Mouse (Mus musculus) inflammation-experienced regulatory T-cells, adult 6 months (primary cell): ENCODE results near the gene Svip. TPM values are rescaled to one million over a fixed set of nuclear protein-coding genes. Genes with fewer than 3 reads are reported as not detected.

ENCODE experiments used
- ATAC-seq: one replicate; pipeline ENCODE4 v1.8.0; 2017
- polyA plus RNA-seq, 3 experiments: library from polyadenylated mRNA; unstranded; fragments of 100-300 nt; shearing (Covaris generic); gene quantifications; one replicate each; pipeline ENCODE4 v1.2.1; 2017

Svip gene
- under 1 TPM; 0.23 to 0.47 (median 0.36) TPM for polyA plus RNA-seq

- ATAC-seq, result peak; percentile 92
These were observed at the start of gene Svip for GRCm38 (mm10) chr7:52005511-52006295. Gene Svip, minus strand, starts transcription at chr7:52006018.

- ATAC-seq, result no peak
These were observed 32.1 kb upstream of the Svip start for GRCm38 (mm10) chr7:52037600-52038582.

GRCm38 (mm10) chr7:52024050-52024626 lies 18.3 kb upstream of the Svip start:
- no peak for ATAC-seq

GRCm38 (mm10) chr7:52022039-52022438 lies 16.2 kb upstream of the Svip start:
- ATAC-seq, result no peak

- no peak for ATAC-seq
These were observed 9.8 kb upstream of the Svip start, which contains the start of gene 1700015G11Rik for GRCm38 (mm10) chr7:52015628-52016027. Gene 1700015G11Rik, minus strand, starts transcription at chr7:52015728.

GRCm38 (mm10) chr7:52015180-52015579 lies 9.4 kb upstream of the Svip start:
- ATAC-seq, result no peak

GRCm38 (mm10) chr7:52013457-52013856 lies 7.6 kb upstream of the Svip start:
- no peak for ATAC-seq

GRCm38 (mm10) chr7:52007138-52007537 lies 1.3 kb upstream of the Svip start:
- ATAC-seq, result no peak

GRCm38 (mm10) chr7:52006296-52006630 lies 445 bp upstream of the Svip start:
- no peak for ATAC-seq

GRCm38 (mm10) chr7:51991020-51991419 lies 14.8 kb downstream of the Svip start:
- ATAC-seq, result no peak

GRCm38 (mm10) chr7:51986909-51987308 lies 18.9 kb downstream of the Svip start:
- ATAC-seq, result no peak

GRCm38 (mm10) chr7:51985763-51986162 lies 20.1 kb downstream of the Svip start:
- no peak for ATAC-seq

GRCm38 (mm10) chr7:51982303-51982702 lies 23.5 kb downstream of the Svip start:
- ATAC-seq, result no peak

GRCm38 (mm10) chr7:51979271-51979670 lies 26.5 kb downstream of the Svip start:
- ATAC-seq, result peak; percentile 54

- ATAC-seq, result no peak
These were observed 30.6 kb downstream of the Svip start for GRCm38 (mm10) chr7:51975181-51975580.

- no peak for ATAC-seq
These were observed 32.3 kb downstream of the Svip start for GRCm38 (mm10) chr7:51973526-51973925.

- no peak for ATAC-seq
These were observed 32.7 kb downstream of the Svip start for GRCm38 (mm10) chr7:51973091-51973490.

- peak; percentile 63 for ATAC-seq
These were observed 33.5 kb downstream of the Svip start for GRCm38 (mm10) chr7:51972252-51972855.

GRCm38 (mm10) chr7:51969379-51969778 lies 36.4 kb downstream of the Svip start:
- no peak for ATAC-seq

GRCm38 (mm10) chr7:51967581-51967980 lies 38.2 kb downstream of the Svip start:
- ATAC-seq, result no peak

- ATAC-seq, result no peak
These were observed 41.1 kb downstream of the Svip start for GRCm38 (mm10) chr7:51964681-51965080.

- ATAC-seq, result no peak
These were observed 43.4 kb downstream of the Svip start for GRCm38 (mm10) chr7:51962219-51962952.
